Mouse (Mus musculus) intestine, embryonic 15.5 days (tissue): ENCODE measurements around the gene 1700029F12Rik. TPM values are rescaled to one million over a fixed set of nuclear protein-coding genes. Genes with fewer than 3 reads are reported as not detected.

Experiments used
- ATAC-seq: fragments of 200-750 bp; cut with Nextera tagmentation; 2 replicates; pipeline ENCODE4 v1.8.0; 2017; ENCODE audit warnings: moderate TSS enrichment, moderate library complexity
- H3K27ac ChIP-seq: fragments of 300-500 bp; sonication (generic); 2 replicates; pipeline ENCODE4 v1.5.1; 2015; ENCODE audit warnings: mild to moderate bottlenecking, inconsistent platforms
- H3K27me3 ChIP-seq: fragments of 300-500 bp; sonication (generic); replicated peaks from 2 replicates; pipeline ENCODE4 v1.6.1; 2015; ENCODE audit warnings: inconsistent platforms
- H3K36me3 ChIP-seq: fragments of 300-500 bp; sonication (generic); 2 replicates; pipeline ENCODE4 v1.6.1; 2015; ENCODE audit warnings: inconsistent platforms
- H3K4me1 ChIP-seq: fragments of 300-500 bp; sonication (generic); replicated peaks from 2 replicates; pipeline ENCODE4 v1.6.1; 2015; ENCODE audit warnings: inconsistent platforms
- H3K4me2 ChIP-seq: fragments of 300-500 bp; sonication (generic); replicated peaks from 2 replicates; pipeline ENCODE4 v1.6.1; 2015; ENCODE audit warnings: mild to moderate bottlenecking, inconsistent platforms
- H3K4me3 ChIP-seq: fragments of 300-500 bp; sonication (generic); replicated peaks from 2 replicates; pipeline ENCODE4 v1.5.1; 2015; ENCODE audit warnings: inconsistent platforms
- H3K9ac ChIP-seq: fragments of 300-500 bp; sonication (generic); 2 replicates; pipeline ENCODE4 v1.6.1; 2015; ENCODE audit warnings: inconsistent platforms
- H3K9me3 ChIP-seq: fragments of 300-500 bp; sonication (generic); 2 replicates; pipeline ENCODE4 v1.6.1; 2016; ENCODE audit warnings: inconsistent platforms
- WGBS: fragments of 180-500 bp; shearing (Covaris S2); methylation state at CpG from one replicate; pipeline ENCODE4 v1.1.7; 2015; 5-methylcytosine and 5-hydroxymethylcytosine counted together
- polyA plus RNA-seq: library from polyadenylated mRNA; unstranded; fragments of >200 nt; fragmentation: Nextera tagmentation; extraction: Ambion mirVana; gene quantifications from 2 replicates; pipeline ENCODE4 v1.2.1, GENCODE M21; 2015

The 1700029F12Rik gene
- polyA plus RNA-seq, 1 experiment from 2014 or later = not detected

DNA sequence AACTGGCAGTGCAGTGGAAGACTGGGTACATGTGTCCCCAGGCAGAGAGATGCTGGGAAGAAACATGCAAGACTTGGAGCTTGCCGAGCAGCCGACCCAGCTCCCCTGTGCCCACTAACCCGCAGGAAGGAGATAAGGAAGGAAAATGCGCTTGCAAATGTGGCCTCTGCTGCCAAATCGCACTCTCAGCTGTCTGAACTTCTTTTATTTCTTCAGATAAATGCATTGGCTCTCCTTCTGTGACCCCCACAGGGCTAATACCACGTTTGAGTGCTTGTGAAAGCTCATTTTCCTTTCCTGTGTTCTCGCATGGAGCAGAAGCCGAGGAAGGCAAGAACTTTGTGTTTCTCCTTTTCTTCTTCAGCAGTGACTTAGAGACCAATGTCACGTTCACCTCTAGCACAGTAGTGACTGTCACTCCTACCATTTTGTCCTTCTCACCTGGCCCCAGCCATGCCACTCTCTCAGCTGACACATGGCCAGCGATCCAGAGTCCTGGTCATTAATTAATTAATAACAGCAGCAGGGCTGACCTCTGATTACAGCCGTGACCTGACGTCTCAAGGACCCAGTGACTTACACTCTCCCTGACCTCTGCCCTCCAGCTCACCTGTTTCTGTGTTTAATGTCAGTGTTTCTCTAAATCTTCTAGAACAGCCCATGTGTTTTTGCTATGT is 48.4 kb downstream of the 1700029F12Rik start:
- H3K9me3 ChIP-seq = no peaks in the 10 kb centered on the region
- 51% methylated on average over 12 of the region's 12 CpGs for WGBS
- no peak overlapping the region for H3K4me3 ChIP-seq
- no peaks in the 10 kb centered on the region for H3K36me3 ChIP-seq
- ATAC-seq = no peak
- 0 out of 2 replicates have a peak, but pooled peaks cover 8% of the 10 kb centered on the region for H3K4me1 ChIP-seq
- no peaks in the 10 kb centered on the region for H3K27me3 ChIP-seq
- H3K4me2 ChIP-seq = no peak overlapping the region
- H3K27ac ChIP-seq = no peak overlapping the region
- no peak overlapping the region for H3K9ac ChIP-seq

DNA sequence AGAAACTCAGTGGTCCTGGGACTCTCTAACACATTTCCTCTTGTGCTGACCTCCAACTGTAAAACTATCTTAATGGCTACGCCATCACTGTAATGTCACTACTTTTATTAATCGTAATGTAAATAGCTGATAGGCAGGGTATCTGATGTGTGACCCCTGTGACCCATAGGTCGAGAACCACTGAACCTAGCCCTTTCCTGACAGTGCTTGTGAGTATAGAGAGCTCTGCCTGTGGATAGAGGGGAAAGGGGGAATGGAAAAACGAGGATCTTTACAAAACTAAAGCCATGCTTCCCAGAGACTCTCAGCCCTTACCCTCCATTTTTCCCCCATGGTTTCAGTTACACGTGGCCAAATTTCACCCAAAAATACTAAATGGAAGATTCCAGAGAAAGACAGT is 49.5 kb downstream of the 1700029F12Rik start:
- no peak for ATAC-seq
- Histone ChIP-seq H3K36me3 (no peaks in the 10 kb centered on the region), H3K4me1 (0 out of 2 replicates have a peak, but pooled peaks cover 8% of the 10 kb centered on the region), H3K27me3 (no peaks in the 10 kb centered on the region), H3K27ac (no peak overlapping the region), H3K4me3 (no peak overlapping the region), H3K4me2 (no peak overlapping the region), H3K9me3 (no peaks in the 10 kb centered on the region), H3K9ac (no peak overlapping the region)
- 74% methylated on average over 5 of the region's 5 CpGs for WGBS

DNA sequence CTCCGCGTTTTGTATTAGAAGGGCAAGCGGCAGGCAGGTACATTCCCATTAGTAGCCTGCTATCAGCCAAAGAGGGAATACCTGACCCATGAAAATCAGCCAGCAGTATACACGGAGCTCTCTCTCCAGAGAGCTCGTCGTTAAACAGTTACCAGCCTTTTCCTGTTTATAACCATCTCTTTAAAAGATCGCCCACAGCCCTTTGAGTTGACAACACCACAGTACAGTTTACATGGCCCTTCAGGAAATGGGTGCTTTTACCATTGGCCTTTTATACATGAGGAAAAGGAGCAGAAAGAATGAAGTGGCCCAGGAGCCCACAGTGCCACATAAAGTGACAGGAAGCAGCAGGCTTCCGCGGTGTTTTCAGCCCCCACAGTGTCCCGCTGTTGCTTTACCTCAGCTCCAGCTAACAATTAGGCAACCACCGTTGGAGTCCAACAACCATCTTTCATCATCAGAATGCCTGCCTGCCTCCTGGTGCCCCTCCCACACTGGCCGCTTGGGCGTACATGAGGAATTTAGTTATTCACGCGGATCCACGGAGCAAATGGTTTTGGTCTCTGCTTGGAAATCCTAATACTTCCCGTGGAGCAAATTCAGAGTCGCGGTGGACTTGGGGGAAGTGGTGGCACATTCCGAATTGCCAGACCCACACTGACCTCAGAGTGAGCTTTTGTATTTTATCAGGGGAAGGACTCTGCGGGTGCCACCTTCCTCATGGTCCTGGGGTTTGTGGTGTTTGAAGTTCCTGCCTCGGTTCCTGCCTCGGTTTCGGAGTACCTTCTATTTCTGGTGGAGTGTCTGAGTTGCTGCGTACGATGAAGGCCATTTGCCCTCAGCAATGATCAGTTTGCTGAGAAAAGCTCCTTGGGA is 50.7 kb downstream of the 1700029F12Rik start:
- 49% methylated on average over 26 of the region's 26 CpGs for WGBS
- H3K27me3 ChIP-seq = no peaks in the 10 kb centered on the region
- peak; percentile 36; the same call in 1 of the 2 replicates for ATAC-seq
- H3K9me3 ChIP-seq = no peaks in the 10 kb centered on the region
- H3K4me1 ChIP-seq = 0 out of 2 replicates have a peak, but pooled peaks cover 8% of the 10 kb centered on the region
- no peaks in the 10 kb centered on the region for H3K36me3 ChIP-seq
- H3K4me3 ChIP-seq = no peak overlapping the region
- no peak overlapping the region for H3K27ac ChIP-seq
- H3K4me2 ChIP-seq = peak overlapping the region; percentile 17; the same call in 1 of the 2 replicates
- H3K9ac ChIP-seq = no peak overlapping the region

- no peaks in the 10 kb centered on the region for H3K9me3 ChIP-seq
- H3K4me1 ChIP-seq = 0 out of 2 replicates have a peak, but pooled peaks cover 7% of the 10 kb centered on the region
- H3K27me3 ChIP-seq = no peaks in the 10 kb centered on the region
- no peaks in the 10 kb centered on the region for H3K36me3 ChIP-seq
- no peak overlapping the region for H3K27ac ChIP-seq
- no peak overlapping the region for H3K4me2 ChIP-seq
- no peak for ATAC-seq
- H3K9ac ChIP-seq = no peak overlapping the region
- no peak overlapping the region for H3K4me3 ChIP-seq
These were observed 53.6 kb downstream of the 1700029F12Rik start for GRCm38 (mm10) chr13:96980561-96980960.

GRCm38 (mm10) chr13:96976986-96977595 is 57.1 kb downstream of the 1700029F12Rik start:
- Histone ChIP-seq H3K4me3 (no peak overlapping the region), H3K9ac (no peak overlapping the region), H3K4me1 (no peaks in the 10 kb centered on the region), H3K4me2 (no peak overlapping the region), H3K36me3 (no peaks in the 10 kb centered on the region), H3K27ac (no peak overlapping the region), H3K27me3 (no peaks in the 10 kb centered on the region), H3K9me3 (no peaks in the 10 kb centered on the region)
- 85% methylated on average over 6 of the region's 6 CpGs for WGBS
- no peak for ATAC-seq

GRCm38 (mm10) chr13:96973318-96973717 is 60.8 kb downstream of the 1700029F12Rik start:
- no peak overlapping the region for H3K4me3 ChIP-seq
- no peak overlapping the region for H3K9ac ChIP-seq
- no peaks in the 10 kb centered on the region for H3K9me3 ChIP-seq
- ATAC-seq = no peak
- no peak overlapping the region for H3K27ac ChIP-seq
- H3K27me3 ChIP-seq = no peaks in the 10 kb centered on the region
- no peak overlapping the region for H3K4me2 ChIP-seq
- H3K36me3 ChIP-seq = no peaks in the 10 kb centered on the region
- 90% methylated on average over 4 of the region's 4 CpGs for WGBS
- no peaks in the 10 kb centered on the region for H3K4me1 ChIP-seq

Other genes with a start within 250 kb of the 1700029F12Rik start
- gene Gcnt4, start 109.7 kb downstream of the 1700029F12Rik start, polyA plus RNA-seq = 4.5 and 4.8 TPM in 2 replicates
- gene Fam169a, start 32.9 kb upstream of the 1700029F12Rik start, polyA plus RNA-seq = 2.1 and 2.4 TPM in 2 replicates
- 3.8 and 3.9 TPM in 2 replicates for gene Gm6169, start 64.9 kb upstream of the 1700029F12Rik start, polyA plus RNA-seq
- 34.6 and 35.7 TPM in 2 replicates for gene Gfm2, start 103.6 kb upstream of the 1700029F12Rik start, polyA plus RNA-seq
- 54.5 and 58.9 TPM in 2 replicates for gene Nsa2, start 103.6 kb upstream of the 1700029F12Rik start, polyA plus RNA-seq
- gene Hexb, start 164.0 kb upstream of the 1700029F12Rik start, polyA plus RNA-seq = 93.1 and 94.7 TPM in 2 replicates
- gene Enc1, start 206.7 kb upstream of the 1700029F12Rik start, polyA plus RNA-seq = 6.0 and 6.1 TPM in 2 replicates